Mouse (Mus musculus): ENCODE data around the gene Ccdc141. TPM values are rescaled to one million over a fixed set of nuclear protein-coding genes. Genes with fewer than 3 reads are reported as not detected.

Ccdc141 gene
- polyA plus RNA-seq, 1 experiment from 2014 or later = 8.5 TPM

DNA sequence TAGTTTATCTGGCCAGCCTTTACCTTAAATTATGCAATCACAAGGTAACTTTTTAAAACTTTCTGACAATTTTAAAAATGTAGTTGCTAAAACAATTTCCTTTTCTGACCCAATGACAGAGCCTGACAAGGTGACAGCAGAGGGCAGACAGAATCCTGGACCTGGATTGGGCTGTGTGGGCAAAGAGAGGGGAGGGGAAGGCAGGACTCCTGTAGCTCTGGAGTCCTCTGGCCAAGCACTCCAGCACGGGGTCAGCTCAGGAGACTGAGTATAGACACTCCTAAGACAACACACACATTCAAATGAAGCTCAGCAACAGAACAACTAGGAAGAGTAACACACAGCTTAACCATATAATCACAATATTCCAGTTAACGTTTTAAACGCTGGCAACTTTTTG is 19.9 kb upstream of the Ccdc141 start:
- Histone ChIP-seq H3K9me3 (no peaks in the 10 kb centered on the region), H3K4me3 (replicated peaks) (no peak overlapping the region), H3K27me3 (replicated peaks) (no peaks in the 10 kb centered on the region), H3K9ac (no peak overlapping the region), H3K4me2 (no peak overlapping the region), H3K4me1 (no peaks in the 10 kb centered on the region), H3K27ac (no peak overlapping the region), H3K36me3 (peaks cover 4% of the 10 kb centered on the region; the same call in 1 of the 2 replicates)
- no peak for ATAC-seq (ENCODE audit: insufficient read depth, low FRiP score, low read depth)
- WGBS = 91% methylated on average over 3 of the region's 3 CpGs

GRCm38 (mm10) chr2:77189671-77190070 is 19.2 kb upstream of the Ccdc141 start:
- no peaks in the 10 kb centered on the region for H3K4me1 ChIP-seq
- H3K4me3 ChIP-seq (replicated peaks) = no peak overlapping the region
- 93% methylated on average over 7 of the region's 7 CpGs for WGBS
- no peaks in the 10 kb centered on the region for H3K27me3 ChIP-seq (replicated peaks)
- no peak overlapping the region for H3K4me2 ChIP-seq
- no peak overlapping the region for H3K9ac ChIP-seq
- H3K36me3 ChIP-seq = no peaks in the 10 kb centered on the region
- ATAC-seq (ENCODE audit: insufficient read depth, low FRiP score, low read depth) = no peak
- no peaks in the 10 kb centered on the region for H3K9me3 ChIP-seq
- H3K27ac ChIP-seq = no peak overlapping the region

DNA sequence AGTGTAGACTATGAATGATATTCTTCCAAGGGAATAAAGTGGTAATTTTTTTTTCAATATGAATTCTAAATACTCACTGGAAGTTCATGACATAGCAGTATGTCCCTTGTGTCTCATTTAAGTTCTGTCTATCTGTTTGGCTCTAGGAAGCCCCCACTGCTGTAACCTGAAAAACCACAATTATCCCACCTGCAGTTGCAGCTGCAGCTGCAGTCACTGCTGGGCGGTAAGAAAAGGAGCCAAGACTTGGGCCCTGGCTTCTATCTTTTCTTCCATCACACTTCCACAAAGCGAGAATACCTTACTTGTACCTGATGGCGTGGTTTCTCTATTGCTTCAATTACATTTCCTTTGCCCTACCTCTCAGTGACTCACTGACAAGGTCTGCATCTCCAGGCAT is 17.1 kb upstream of the Ccdc141 start:
- H3K9ac ChIP-seq = no peak overlapping the region
- no peaks in the 10 kb centered on the region for H3K27me3 ChIP-seq (replicated peaks)
- peaks cover 9% of the 10 kb centered on the region; the same call in 1 of the 2 replicates for H3K4me1 ChIP-seq
- no peaks in the 10 kb centered on the region for H3K9me3 ChIP-seq
- no peak overlapping the region for H3K4me3 ChIP-seq (replicated peaks)
- H3K36me3 ChIP-seq = no peaks in the 10 kb centered on the region
- WGBS = 91% methylated on average over 3 of the region's 3 CpGs
- no peak for ATAC-seq (ENCODE audit: insufficient read depth, low FRiP score, low read depth)
- H3K4me2 ChIP-seq = no peak overlapping the region
- H3K27ac ChIP-seq = no peak overlapping the region

- WGBS = 83% methylated on average over 8 of the region's 8 CpGs
- H3K36me3 ChIP-seq = no peaks in the 10 kb centered on the region
- H3K9me3 ChIP-seq = no peaks in the 10 kb centered on the region
- H3K9ac ChIP-seq = no peak overlapping the region
- no peak overlapping the region for H3K4me3 ChIP-seq (replicated peaks)
- H3K27me3 ChIP-seq (replicated peaks) = no peaks in the 10 kb centered on the region
- no peak overlapping the region for H3K4me2 ChIP-seq
- ATAC-seq (ENCODE audit: insufficient read depth, low FRiP score, low read depth) = no peak
- peaks cover 9% of the 10 kb centered on the region; the same call in 1 of the 2 replicates for H3K4me1 ChIP-seq
- H3K27ac ChIP-seq = no peak overlapping the region
Measured at GRCm38 (mm10) chr2:77186912-77187311, 16.5 kb upstream of the Ccdc141 start.

DNA sequence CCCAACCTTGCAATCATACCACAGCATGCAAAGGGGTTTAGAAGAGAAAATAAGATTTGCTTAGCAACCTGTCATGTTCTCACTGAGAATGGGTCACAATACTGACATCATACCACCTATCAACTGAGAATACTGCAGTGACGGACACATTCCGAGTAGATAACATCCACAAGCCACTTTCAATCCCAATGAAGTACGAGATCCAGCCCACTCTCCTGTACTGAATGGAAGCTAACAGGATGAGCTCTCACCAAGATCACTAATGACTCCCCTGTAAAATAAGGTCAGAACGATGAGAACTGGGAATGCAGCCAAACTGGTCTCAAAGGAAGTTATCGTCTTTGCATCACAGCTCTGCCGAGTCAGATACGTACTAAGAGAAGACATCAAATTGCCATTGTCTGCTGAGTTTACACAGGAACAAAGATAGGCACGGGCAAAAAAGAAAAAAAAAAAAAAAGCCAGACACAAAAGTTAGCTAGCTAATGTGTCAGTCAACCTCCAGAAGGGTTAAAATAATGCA is 13.7 kb upstream of the Ccdc141 start:
- Histone ChIP-seq H3K36me3 (no peaks in the 10 kb centered on the region), H3K27ac (0 out of 2 replicates have a peak overlapping the region, but pooled peaks have one; percentile 48), H3K4me3 (replicated peaks) (no peak overlapping the region), H3K9me3 (no peaks in the 10 kb centered on the region), H3K27me3 (replicated peaks) (no peaks in the 10 kb centered on the region), H3K4me2 (no peak overlapping the region), H3K4me1 (peaks cover 9% of the 10 kb centered on the region; the same call in 1 of the 2 replicates), H3K9ac (no peak overlapping the region)
- no peak for ATAC-seq (ENCODE audit: insufficient read depth, low FRiP score, low read depth)
- WGBS = 48% methylated on average over 8 of the region's 8 CpGs

- H3K27ac ChIP-seq = 0 out of 2 replicates have a peak overlapping the region, but pooled peaks have one; percentile 48
- H3K9ac ChIP-seq = no peak overlapping the region
- no peaks in the 10 kb centered on the region for H3K9me3 ChIP-seq
- 58% methylated on average over 2 of the region's 2 CpGs for WGBS
- ATAC-seq (ENCODE audit: insufficient read depth, low FRiP score, low read depth) = no peak
- H3K4me1 ChIP-seq = peaks cover 9% of the 10 kb centered on the region; the same call in 1 of the 2 replicates
- H3K36me3 ChIP-seq = no peaks in the 10 kb centered on the region
- no peak overlapping the region for H3K4me2 ChIP-seq
- H3K4me3 ChIP-seq (replicated peaks) = no peak overlapping the region
- H3K27me3 ChIP-seq (replicated peaks) = no peaks in the 10 kb centered on the region
Measured at GRCm38 (mm10) chr2:77183646-77184045, 13.2 kb upstream of the Ccdc141 start.

- no peak for ATAC-seq (ENCODE audit: insufficient read depth, low FRiP score, low read depth)
- no peaks in the 10 kb centered on the region for H3K36me3 ChIP-seq
- no peak overlapping the region for H3K4me3 ChIP-seq (replicated peaks)
- no peaks in the 10 kb centered on the region for H3K27me3 ChIP-seq (replicated peaks)
- no peak overlapping the region for H3K9ac ChIP-seq
- no peak overlapping the region for H3K4me2 ChIP-seq
- WGBS = 82% methylated on average over 6 of the region's 6 CpGs
- H3K9me3 ChIP-seq = no peaks in the 10 kb centered on the region
- H3K4me1 ChIP-seq = peaks cover 9% of the 10 kb centered on the region; the same call in 1 of the 2 replicates
- H3K27ac ChIP-seq = no peak overlapping the region; the same call in 1 of the 2 replicates
Measured at GRCm38 (mm10) chr2:77182996-77183380, 12.6 kb upstream of the Ccdc141 start.

DNA sequence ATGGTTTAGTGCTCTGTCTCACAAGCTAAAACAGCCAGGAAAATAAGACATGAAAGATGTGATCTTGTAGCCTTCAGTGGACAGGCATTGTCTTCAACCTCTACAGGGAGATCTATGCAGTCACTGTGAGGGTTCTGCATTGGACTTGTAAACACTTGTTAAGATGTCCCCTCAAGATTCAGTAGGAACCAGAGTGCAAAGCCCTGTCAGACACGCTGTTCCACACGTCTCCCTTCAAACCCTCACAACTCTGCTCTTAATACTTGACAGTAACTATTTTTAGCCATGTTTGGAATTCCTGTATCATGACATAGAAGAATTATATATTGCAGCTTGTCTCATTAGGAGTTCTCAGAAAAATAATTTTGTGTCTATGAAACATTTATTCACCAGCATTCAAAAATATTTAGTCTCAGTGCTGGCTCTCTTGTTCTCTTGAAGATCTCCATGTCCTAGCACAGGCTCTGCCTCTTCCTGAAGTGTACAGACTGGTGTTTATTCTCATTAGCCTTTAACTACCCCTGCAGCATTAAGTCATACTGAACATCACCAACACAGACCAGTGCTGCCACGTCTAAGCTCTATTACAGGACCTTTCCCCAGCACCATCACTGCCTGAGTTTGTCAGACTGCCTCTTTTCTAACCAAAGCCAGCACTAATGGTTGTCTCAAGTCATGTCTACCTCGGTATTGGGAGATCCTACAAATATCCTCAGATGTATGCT is 12.0 kb upstream of the Ccdc141 start:
- Histone ChIP-seq H3K4me3 (replicated peaks) (no peak overlapping the region), H3K27ac (no peak overlapping the region; the same call in 1 of the 2 replicates), H3K9me3 (no peaks in the 10 kb centered on the region), H3K36me3 (no peaks in the 10 kb centered on the region), H3K9ac (no peak overlapping the region), H3K4me2 (no peak overlapping the region), H3K27me3 (replicated peaks) (no peaks in the 10 kb centered on the region), H3K4me1 (peaks cover 9% of the 10 kb centered on the region; the same call in 1 of the 2 replicates)
- no peak for ATAC-seq (ENCODE audit: insufficient read depth, low FRiP score, low read depth)
- 45% methylated on average over 4 of the region's 4 CpGs for WGBS

DNA sequence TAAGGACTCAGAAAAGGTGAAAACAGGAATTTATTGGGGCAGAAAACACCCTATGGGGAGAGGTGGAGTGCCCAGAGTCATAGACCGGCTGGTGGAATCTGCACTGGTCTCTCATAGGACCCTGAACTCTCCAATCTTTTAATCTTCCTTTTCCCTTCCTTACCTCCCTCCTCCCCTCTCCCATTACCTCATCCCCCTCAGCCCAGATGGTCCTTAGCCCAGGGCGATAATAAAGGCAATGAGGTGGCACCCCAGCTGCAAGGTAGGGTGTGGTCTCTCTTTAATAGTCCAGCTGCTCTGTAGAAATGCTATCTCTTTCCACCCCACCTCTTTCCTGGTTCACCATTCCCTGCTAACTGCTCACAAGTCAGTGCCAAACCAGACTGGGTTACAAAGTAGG is 7.0 kb upstream of the Ccdc141 start:
- no peaks in the 10 kb centered on the region for H3K36me3 ChIP-seq
- H3K9ac ChIP-seq = no peak overlapping the region
- H3K27ac ChIP-seq = no peak overlapping the region
- no peaks in the 10 kb centered on the region for H3K9me3 ChIP-seq
- H3K4me2 ChIP-seq = no peak overlapping the region
- WGBS = 69% methylated on average over 2 of the region's 2 CpGs
- H3K4me1 ChIP-seq = 0 out of 2 replicates have a peak, but pooled peaks cover 8% of the 10 kb centered on the region
- H3K27me3 ChIP-seq (replicated peaks) = no peaks in the 10 kb centered on the region
- no peak overlapping the region for H3K4me3 ChIP-seq (replicated peaks)
- ATAC-seq (ENCODE audit: insufficient read depth, low FRiP score, low read depth) = peak; percentile 75

DNA sequence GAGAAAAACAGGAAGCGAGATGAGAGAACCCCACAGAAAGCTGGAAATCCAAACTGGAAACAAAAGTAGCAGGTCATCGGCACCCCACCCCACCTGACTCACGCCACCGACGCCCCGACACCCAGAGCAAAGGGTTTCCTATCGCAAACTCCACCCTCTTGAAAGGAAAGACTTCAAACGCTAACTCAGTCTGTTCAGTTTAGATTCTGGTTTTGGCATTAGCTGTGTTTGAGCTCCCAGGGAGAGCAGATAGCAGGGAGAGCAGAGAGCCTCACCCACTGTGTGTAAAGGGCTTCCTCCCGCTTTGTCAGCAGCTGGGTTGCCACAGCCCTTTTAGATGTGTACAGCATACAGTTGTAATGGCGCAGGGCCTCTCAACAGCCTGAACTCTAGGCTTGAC is 6.0 kb upstream of the Ccdc141 start:
- no peak overlapping the region for H3K4me3 ChIP-seq (replicated peaks)
- ATAC-seq (ENCODE audit: insufficient read depth, low FRiP score, low read depth) = peak; percentile 82
- H3K9me3 ChIP-seq = no peaks in the 10 kb centered on the region
- H3K27ac ChIP-seq = peak overlapping the region; percentile 21; the same call in 1 of the 2 replicates
- 50% methylated on average over 10 of the region's 10 CpGs for WGBS
- peaks cover 14% of the 10 kb centered on the region for H3K4me1 ChIP-seq
- H3K36me3 ChIP-seq = no peaks in the 10 kb centered on the region
- H3K9ac ChIP-seq = no peak overlapping the region
- no peaks in the 10 kb centered on the region for H3K27me3 ChIP-seq (replicated peaks)
- no peak overlapping the region for H3K4me2 ChIP-seq

- no peaks in the 10 kb centered on the region for H3K9me3 ChIP-seq
- no peak overlapping the region for H3K27ac ChIP-seq
- no peaks in the 10 kb centered on the region for H3K36me3 ChIP-seq
- H3K4me3 ChIP-seq (replicated peaks) = no peak overlapping the region
- WGBS = 61% methylated on average over 7 of the region's 7 CpGs
- no peak overlapping the region for H3K9ac ChIP-seq
- H3K27me3 ChIP-seq (replicated peaks) = no peaks in the 10 kb centered on the region
- no peak overlapping the region for H3K4me2 ChIP-seq
- H3K4me1 ChIP-seq = peaks cover 17% of the 10 kb centered on the region
- ATAC-seq (ENCODE audit: insufficient read depth, low FRiP score, low read depth) = no peak
Measured at GRCm38 (mm10) chr2:77175411-77175810, 5.0 kb upstream of the Ccdc141 start.

GRCm38 (mm10) chr2:77174313-77174712 is 3.9 kb upstream of the Ccdc141 start:
- H3K4me1 ChIP-seq = peaks cover 17% of the 10 kb centered on the region
- no peak overlapping the region for H3K27ac ChIP-seq
- WGBS = 53% methylated on average over 2 of the region's 2 CpGs

More at GRCm38 (mm10) chr2:77174313-77174712, 3.9 kb upstream of the Ccdc141 start:
- no peak overlapping the region for H3K9ac ChIP-seq
- ATAC-seq (ENCODE audit: insufficient read depth, low FRiP score, low read depth) = no peak
- H3K9me3 ChIP-seq = no peaks in the 10 kb centered on the region
- H3K36me3 ChIP-seq = no peaks in the 10 kb centered on the region
- no peaks in the 10 kb centered on the region for H3K27me3 ChIP-seq (replicated peaks)
- H3K4me3 ChIP-seq (replicated peaks) = no peak overlapping the region
- no peak overlapping the region for H3K4me2 ChIP-seq
